Mouse (Mus musculus) heart, embryonic 12.5 days (tissue): ENCODE results near the gene Dcx. TPM values are rescaled to one million over a fixed set of nuclear protein-coding genes. Genes with fewer than 3 reads are reported as not detected.
A peak's percentile ranks its signal among the peaks of the same experiment; 100 is the strongest.

ENCODE experiments used
- ATAC-seq: fragments of 200-750 bp; cut with Nextera tagmentation; 2 replicates; pipeline ENCODE4 v1.8.0; 2017; ENCODE audit warnings: moderate TSS enrichment, moderate library complexity; ENCODE audit not compliant: insufficient number of reproducible peaks, low FRiP score
- H3K27ac ChIP-seq: fragments of 300-500 bp; sonication (generic); 2 replicates; pipeline ENCODE4 v1.5.1; 2016; ENCODE audit warnings: mild to moderate bottlenecking, moderate library complexity; ENCODE audit not compliant: poor library complexity, severe bottlenecking
- H3K27me3 ChIP-seq: fragments of 300-500 bp; sonication (generic); replicated peaks from 2 replicates; pipeline ENCODE4 v1.6.1; 2016; ENCODE audit warnings: mild to moderate bottlenecking, moderate library complexity
- H3K36me3 ChIP-seq: fragments of 300-500 bp; sonication (generic); 2 replicates; pipeline ENCODE4 v1.6.1; 2016; ENCODE audit warnings: mild to moderate bottlenecking, moderate library complexity
- H3K4me1 ChIP-seq: fragments of 300-500 bp; sonication (generic); replicated peaks from 2 replicates; pipeline ENCODE4 v1.6.1; 2016; ENCODE audit warnings: mild to moderate bottlenecking
- H3K4me2 ChIP-seq: fragments of 300-500 bp; sonication (generic); 2 replicates; pipeline ENCODE4 v1.6.1; 2016; ENCODE audit warnings: mild to moderate bottlenecking, moderate library complexity
- H3K4me3 ChIP-seq: fragments of 300-500 bp; sonication (generic); 2 replicates; pipeline ENCODE4 v1.5.1; 2016; ENCODE audit warnings: mild to moderate bottlenecking
- H3K9ac ChIP-seq: fragments of 300-500 bp; sonication (generic); 2 replicates; pipeline ENCODE4 v1.6.1; 2016; ENCODE audit warnings: mild to moderate bottlenecking, moderate library complexity
- H3K9me3 ChIP-seq: fragments of 300-500 bp; sonication (generic); replicated peaks from 2 replicates; pipeline ENCODE4 v1.6.1; 2016; ENCODE audit warnings: mild to moderate bottlenecking, moderate library complexity
- WGBS: fragments of 180-500 bp; shearing (Covaris S2); methylation state at CpG from one replicate; pipeline ENCODE4 v1.1.7; 2016; 5-methylcytosine and 5-hydroxymethylcytosine counted together
- microRNA-seq: library from miRNA; unstranded; fragments of <30 nt; microRNA quantifications from one replicate; pipeline ENCODE4, GENCODE M21; 2017
- polyA plus RNA-seq: library from polyadenylated mRNA; unstranded; fragments of >200 nt; fragmentation: Nextera tagmentation; extraction: Ambion mirVana; gene quantifications from 2 replicates; pipeline ENCODE4 v1.2.1, GENCODE M21; 2016

The Dcx gene
- polyA plus RNA-seq, 1 experiment from 2014 or later = 0.75 TPM

- WGBS = 29% methylated on average over 4 of the region's 4 CpGs
- Histone ChIP-seq H3K9ac (peak overlapping the region; percentile 61), H3K27me3 (no peaks in the 10 kb centered on the region), H3K4me3 (peak overlapping the region; percentile 52), H3K36me3 (no peaks in the 10 kb centered on the region), H3K4me1 (0 out of 2 replicates have a peak, but pooled peaks cover 4% of the 10 kb centered on the region), H3K27ac (peak overlapping the region; percentile 71), H3K9me3 (no peaks in the 10 kb centered on the region), H3K4me2 (peak overlapping the region; percentile 65)
- ATAC-seq = 0 out of 2 replicates have a peak, but pooled peaks have one; percentile 42
Measured at GRCm38 (mm10) chrX:143826521-143826920, 106.6 kb downstream of the Dcx start.

DNA sequence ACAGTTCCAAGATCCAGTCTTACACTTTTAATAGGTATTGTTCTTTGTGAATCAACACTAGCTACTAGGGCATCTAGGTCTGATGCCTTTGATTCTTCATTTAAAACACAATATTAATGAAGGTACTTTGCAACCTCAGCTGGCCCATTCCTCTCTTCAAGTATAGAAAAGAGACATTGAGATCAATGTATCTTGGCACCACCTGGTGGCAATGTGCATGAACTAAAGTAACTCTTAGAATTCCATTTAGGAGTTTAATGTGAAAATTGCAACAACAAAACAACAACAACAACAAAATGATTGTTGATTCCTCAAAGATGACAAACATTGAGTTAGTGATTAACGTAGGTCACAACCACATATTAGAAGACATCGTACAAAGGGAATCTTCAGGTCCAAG, 114.2 kb downstream of the Dcx start:
- WGBS = 82% methylated on average over 2 of the region's 2 CpGs
- no peak overlapping the region for H3K9ac ChIP-seq
- H3K27ac ChIP-seq = no peak overlapping the region
- H3K36me3 ChIP-seq = 0 out of 2 replicates have a peak, but pooled peaks cover 4% of the 10 kb centered on the region
- no peak for ATAC-seq
- H3K27me3 ChIP-seq = no peaks in the 10 kb centered on the region
- no peak overlapping the region for H3K4me3 ChIP-seq
- H3K4me1 ChIP-seq = no peaks in the 10 kb centered on the region
- no peaks in the 10 kb centered on the region for H3K9me3 ChIP-seq
- H3K4me2 ChIP-seq = no peak overlapping the region

- ATAC-seq = no peak
- Histone ChIP-seq H3K27ac (no peak overlapping the region), H3K4me1 (no peaks in the 10 kb centered on the region), H3K27me3 (no peaks in the 10 kb centered on the region), H3K4me3 (no peak overlapping the region), H3K9me3 (no peaks in the 10 kb centered on the region), H3K4me2 (no peak overlapping the region), H3K36me3 (0 out of 2 replicates have a peak, but pooled peaks cover 4% of the 10 kb centered on the region), H3K9ac (no peak overlapping the region)
- 77% methylated on average over 1 of the region's 1 CpGs for WGBS
Measured at GRCm38 (mm10) chrX:143815948-143816347, 117.2 kb downstream of the Dcx start.

Small RNA genes within 50 kb of the gene (microRNA-seq; reads per million reads assigned to microRNA genes)
- gene Gm47298 = not detected

Other genes starting within 250 kb of the Dcx start
- 227 and 245 TPM in 2 replicates for gene Capn6, start 105.9 kb downstream of the Dcx start, polyA plus RNA-seq
- 0.21 and 0.41 TPM in 2 replicates for gene A730046J19Rik, start 220.4 kb upstream of the Dcx start, polyA plus RNA-seq